13 mouse cellular contexts compared by ENCODE assay signal in genomic region chr17:5284783-5285182, GRCm38 (mm10).
A peak's percentile ranks its signal among the peaks of the same experiment; 100 is the strongest.
DNase-seq lines count a peak whose midpoint lies in the region; ATAC-seq and TF ChIP-seq lines count a peak whose summit lies in the region.
"Had no signal": no experiment of that assay in that cellular context is flagged by ENCODE, and none has a peak within 500 bp of the region (broad histone marks: within the 10 kb centered on the region; RNA-seq: fewer than 3 reads in every experiment).

No protein-coding gene starts in this region.

- H3K27ac ChIP-seq in neural tube, embryonic 12.5 days = no peak overlapping the region
- H3K27ac ChIP-seq in hindbrain, postnatal 0 days = no peak overlapping the region
- H3K27ac ChIP-seq in neural tube, embryonic 14.5 days (ENCODE audit: low read depth, low read length) = peak overlapping the region; percentile 22; the same call in 1 of the 2 replicates
- no peak overlapping the region for H3K27ac ChIP-seq in liver, embryonic 11.5 days (ENCODE audit: low read depth, low read length)
- H3K27ac ChIP-seq: limb, embryonic 10.5 days had no signal

- H3K4me1 ChIP-seq in neural tube, embryonic 12.5 days = peaks cover 35% of the 10 kb centered on the region
- H3K4me1 ChIP-seq in hindbrain, postnatal 0 days (ENCODE audit: insufficient read depth, low read length) = peaks cover 26% of the 10 kb centered on the region
- H3K4me1 ChIP-seq in neural tube, embryonic 14.5 days (ENCODE audit: control insufficient read depth, insufficient read depth, low read length) = peaks cover 33% of the 10 kb centered on the region
- no peaks in the 10 kb centered on the region for H3K4me1 ChIP-seq in liver, embryonic 11.5 days (replicated peaks; ENCODE audit: control insufficient read depth, insufficient read depth, low read length)

- H3K4me2 ChIP-seq in neural tube, embryonic 12.5 days (replicated peaks) = no peak overlapping the region
- no peak overlapping the region for H3K4me2 ChIP-seq in hindbrain, postnatal 0 days (ENCODE audit: low read depth, low read length)
- no peak overlapping the region for H3K4me2 ChIP-seq in neural tube, embryonic 14.5 days (ENCODE audit: low read depth, low read length)
- no peak overlapping the region for H3K4me2 ChIP-seq in liver, embryonic 11.5 days
- H3K4me2 ChIP-seq: heart, embryonic 12.5 days; lung, embryonic 14.5 days had no signal

- no peak overlapping the region for H3K9ac ChIP-seq in neural tube, embryonic 12.5 days
- no peak overlapping the region for H3K9ac ChIP-seq in hindbrain, postnatal 0 days (replicated peaks; ENCODE audit: low read length)
- H3K9ac ChIP-seq in neural tube, embryonic 14.5 days (replicated peaks; ENCODE audit: low read depth, low read length) = no peak overlapping the region
- no peak overlapping the region for H3K9ac ChIP-seq in liver, embryonic 11.5 days (ENCODE audit: low read depth, low read length)
- H3K9ac ChIP-seq: heart, embryonic 12.5 days; lung, embryonic 14.5 days had no signal

- peaks cover 12% of the 10 kb centered on the region for H3K36me3 ChIP-seq in neural tube, embryonic 12.5 days
- no peaks in the 10 kb centered on the region for H3K36me3 ChIP-seq in hindbrain, postnatal 0 days (ENCODE audit: insufficient read depth, low read length)
- H3K36me3 ChIP-seq in neural tube, embryonic 14.5 days (ENCODE audit: control insufficient read depth, insufficient read depth, low read length) = peaks cover 2% of the 10 kb centered on the region; the same call in 1 of the 2 replicates
- H3K36me3 ChIP-seq in liver, embryonic 11.5 days (ENCODE audit: control insufficient read depth, insufficient read depth, low read length) = 0 out of 2 replicates have a peak, but pooled peaks cover 2% of the 10 kb centered on the region

- no peaks in the 10 kb centered on the region for H3K27me3 ChIP-seq in neural tube, embryonic 12.5 days (replicated peaks)
- H3K27me3 ChIP-seq in hindbrain, postnatal 0 days (ENCODE audit: insufficient read depth, low read length) = no peaks in the 10 kb centered on the region
- no peaks in the 10 kb centered on the region for H3K27me3 ChIP-seq in neural tube, embryonic 14.5 days (ENCODE audit: control insufficient read depth, insufficient read depth, low read length)
- H3K27me3 ChIP-seq in liver, embryonic 11.5 days (replicated peaks; ENCODE audit: control insufficient read depth, insufficient read depth, low read length) = no peaks in the 10 kb centered on the region
- H3K27me3 ChIP-seq: heart, embryonic 12.5 days; Patski had no signal

- ATAC-seq in neural tube, embryonic 12.5 days (ENCODE audit: low FRiP score, low read depth) = peak; percentile 43; the same call in 1 of the 2 replicates
- peak; percentile 64 for ATAC-seq in hindbrain, postnatal 0 days
- ATAC-seq in neural tube, embryonic 14.5 days (ENCODE audit: low read depth) = peak; percentile 59; the same call in 1 of the 2 replicates
- ATAC-seq in liver, embryonic 11.5 days (replicated peaks; ENCODE audit: low FRiP score) = no peak
- ATAC-seq: Patski had no signal

- no peak for TF ChIP-seq CTCF in hindbrain, postnatal 0 days (IDR thresholded peaks at IDR 0.05; ENCODE audit: low read depth)

- H3K4me3 ChIP-seq in neural tube, embryonic 12.5 days = no peak overlapping the region
- H3K4me3 ChIP-seq in hindbrain, postnatal 0 days (ENCODE audit: low read length) = no peak overlapping the region
- no peak overlapping the region for H3K4me3 ChIP-seq in neural tube, embryonic 14.5 days (ENCODE audit: low read depth, low read length)
- H3K4me3 ChIP-seq in liver, embryonic 11.5 days (ENCODE audit: low read depth, low read length) = no peak overlapping the region
- H3K4me3 ChIP-seq: erythroblast, embryonic 14.5 days; heart, embryonic 12.5 days; limb, embryonic 10.5 days had no signal

- 76% methylated on average over 10 of the region's 10 CpGs for WGBS in neural tube, embryonic 12.5 days
- WGBS in hindbrain, postnatal 0 days = 29% methylated on average over 10 of the region's 10 CpGs
- WGBS in neural tube, embryonic 14.5 days = 56% methylated on average over 10 of the region's 10 CpGs
- WGBS in liver, embryonic 11.5 days = 89% methylated on average over 10 of the region's 10 CpGs

- H3K9me3 ChIP-seq in neural tube, embryonic 12.5 days = no peaks in the 10 kb centered on the region
- no peaks in the 10 kb centered on the region for H3K9me3 ChIP-seq in hindbrain, postnatal 0 days (ENCODE audit: low read length)
- no peaks in the 10 kb centered on the region for H3K9me3 ChIP-seq in neural tube, embryonic 14.5 days (ENCODE audit: control insufficient read depth, low read length)
- no peaks in the 10 kb centered on the region for H3K9me3 ChIP-seq in liver, embryonic 11.5 days (ENCODE audit: control insufficient read depth, low read length)
- H3K9me3 ChIP-seq: heart, embryonic 12.5 days; limb, embryonic 10.5 days had no signal

- peak; percentile 58 to 61 for DNase-seq in frontal cortex, postnatal 36 days (ENCODE audit: low spot score in 2 of 2)
- no peak for DNase-seq in frontal cortex, postnatal 25 days (ENCODE audit: low spot score in 2 of 2)
- DNase-seq in neural tube, embryonic 10.5 days (ENCODE audit: extremely low spot score, low spot score) = no peak
- DNase-seq in hindbrain, postnatal 0 days (ENCODE audit: low spot score) = peak; percentile 77
- no peak for DNase-seq in kidney, adult 9 months
- no peak for DNase-seq in liver, embryonic 11.5 days (ENCODE audit: low spot score)
- DNase-seq: lung, embryonic 14.5 days had no signal

Comparison
In these comparisons a context has a peak if more than half of its experiments do, and no peak if none do; other contexts are left out.
1. DNase-seq: peak in frontal cortex, postnatal 36 days (2 of 2) and hindbrain, postnatal 0 days (single experiment); none in frontal cortex, postnatal 25 days (0 of 2), neural tube, embryonic 10.5 days (single experiment), kidney, adult 9 months (single experiment) and liver, embryonic 11.5 days (single experiment).